Mouse (Mus musculus) liver, postnatal 0 days (tissue): ENCODE results near the gene Crybb2. TPM values are rescaled to one million over a fixed set of nuclear protein-coding genes. Genes with fewer than 3 reads are reported as not detected.
A peak's percentile ranks its signal among the peaks of the same experiment; 100 is the strongest.

Source experiments
- ATAC-seq: fragments of 200-750 bp; cut with Nextera tagmentation; 2 replicates; pipeline ENCODE4 v1.8.0; 2017; ENCODE audit warnings: mild to moderate bottlenecking, moderate library complexity
- DNase-seq: peaks from one replicate; pipeline ENCODE4 v3.0.0-alpha.2; 2016
- H3K27ac ChIP-seq: fragments of 300-500 bp; sonication (generic); 2 replicates; pipeline ENCODE4 v1.5.1; 2014; ENCODE audit warnings: antibody characterized with exemption, moderate library complexity, mild to moderate bottlenecking, low read depth
- H3K27me3 ChIP-seq: fragments of 300-500 bp; sonication (generic); 2 replicates; pipeline ENCODE4 v1.6.1; 2014; ENCODE audit warnings: low read length, control low read depth, mixed read lengths; ENCODE audit not compliant: insufficient read depth
- H3K36me3 ChIP-seq: fragments of 300-500 bp; sonication (generic); replicated peaks from 2 replicates; pipeline ENCODE4 v1.6.1; 2014; ENCODE audit warnings: mild to moderate bottlenecking, control low read depth, low read length, moderate library complexity, mixed read lengths; ENCODE audit not compliant: insufficient read depth
- H3K4me1 ChIP-seq: fragments of 300-500 bp; sonication (generic); 2 replicates; pipeline ENCODE4 v1.6.1; 2014; ENCODE audit warnings: antibody characterized with exemption, mild to moderate bottlenecking, control low read depth; ENCODE audit not compliant: insufficient read depth
- H3K4me2 ChIP-seq: fragments of 300-500 bp; sonication (generic); 2 replicates; pipeline ENCODE4 v1.6.1; 2014; ENCODE audit warnings: low read depth, mild to moderate bottlenecking, low read length, moderate library complexity, mixed read lengths
- H3K4me3 ChIP-seq: fragments of 300-500 bp; sonication (generic); 2 replicates; pipeline ENCODE4 v1.5.1; 2014; ENCODE audit warnings: low read depth, low read length
- H3K9ac ChIP-seq: fragments of 300-500 bp; sonication (generic); replicated peaks from 2 replicates; pipeline ENCODE4 v1.6.1; 2014; ENCODE audit warnings: mild to moderate bottlenecking, moderate library complexity
- H3K9me3 ChIP-seq: fragments of 300-500 bp; sonication (generic); 2 replicates; pipeline ENCODE4 v1.6.1; 2016; ENCODE audit warnings: mild to moderate bottlenecking, control low read depth, low read length, mixed read lengths
- CTCF ChIP-seq: sonication (generic); IDR thresholded peaks from 2 replicates; pipeline ENCODE4 v1.5.1; 2016; ENCODE audit warnings: antibody characterized with exemption, low read depth
- EP300 ChIP-seq: IDR thresholded peaks from 2 replicates; pipeline ENCODE4 v1.6.1; 2016; ENCODE audit warnings: antibody characterized with exemption, low read depth, mild to moderate bottlenecking
- WGBS: fragments of 180-500 bp; shearing (Covaris S2); extraction: QIAGEN DNeasy Blood & Tissue Kit; methylation state at CpG from one replicate; pipeline ENCODE4 v1.1.7; 2014; ENCODE audit not compliant: insufficient replicate concordance; 5-methylcytosine and 5-hydroxymethylcytosine counted together
- polyA plus RNA-seq: library from polyadenylated mRNA; unstranded; fragments of >200 nt; fragmentation: Nextera tagmentation; extraction: Ambion mirVana; gene quantifications from 2 replicates; pipeline ENCODE4 v1.2.1, GENCODE M21; 2015

Gene Crybb2
- polyA plus RNA-seq, 1 experiment from 2014 or later: not detected

DNA sequence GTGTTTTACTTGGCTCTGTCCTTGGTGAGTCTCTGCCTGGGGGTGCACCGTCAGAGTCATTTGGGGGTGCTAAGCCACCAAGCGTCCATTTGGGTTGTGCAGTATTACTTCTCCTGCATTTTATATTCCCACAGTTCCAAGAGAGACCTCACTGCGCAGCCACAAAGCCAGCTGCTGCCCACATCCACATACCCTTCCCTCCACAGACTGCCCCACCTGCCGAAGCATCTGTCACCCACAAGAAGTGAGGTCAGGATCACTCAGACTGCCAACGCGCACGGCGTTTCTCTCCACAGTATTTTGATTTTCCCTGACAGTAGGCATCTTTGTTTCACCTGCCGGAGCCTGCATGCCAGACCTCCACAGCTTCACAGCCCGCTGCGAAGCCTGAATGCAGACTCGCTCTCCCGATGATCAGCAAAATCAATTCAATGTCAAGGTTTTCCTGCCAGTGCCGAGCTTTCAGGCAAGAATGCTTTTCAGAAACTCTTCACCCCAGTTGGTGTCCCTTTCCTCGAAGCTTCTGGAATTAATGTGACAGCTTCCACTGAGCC is 38.6 kb downstream of the Crybb2 start:
- ATAC-seq: no peak
- H3K9ac ChIP-seq: no peak overlapping the region
- TF ChIP-seq EP300 (no peak), CTCF (no peak)
- H3K27ac ChIP-seq: no peak overlapping the region
- no peak for DNase-seq
- H3K4me2 ChIP-seq: no peak overlapping the region
- H3K27me3 ChIP-seq: no peaks in the 10 kb centered on the region
- H3K9me3 ChIP-seq: no peaks in the 10 kb centered on the region
- H3K4me1 ChIP-seq: peaks cover 13% of the 10 kb centered on the region
- 65% methylated on average over 15 of the region's 15 CpGs for WGBS
- no peak overlapping the region for H3K4me3 ChIP-seq
- no peaks in the 10 kb centered on the region for H3K36me3 ChIP-seq

DNA sequence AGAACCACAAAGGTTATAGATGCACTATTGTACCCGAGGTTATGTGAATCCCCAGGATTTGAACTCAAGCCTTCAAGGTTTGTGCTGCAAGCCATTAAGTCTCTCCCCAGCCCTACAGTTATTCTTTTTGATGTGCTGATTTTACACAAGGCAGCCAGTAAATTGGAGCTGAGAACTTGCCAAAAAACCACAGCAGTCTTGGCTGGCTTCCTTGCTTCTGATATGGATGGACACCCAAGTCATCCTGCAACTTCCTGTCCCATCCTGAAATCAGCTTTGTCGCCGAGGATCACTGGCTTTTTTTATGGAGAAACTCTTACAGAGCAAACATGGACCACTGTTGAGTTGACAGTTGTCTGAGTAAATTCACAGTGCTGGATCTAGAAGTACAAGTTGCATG is 39.8 kb downstream of the Crybb2 start:
- no peak for TF ChIP-seq CTCF
- TF ChIP-seq EP300: no peak
- Histone ChIP-seq H3K9me3 (no peaks in the 10 kb centered on the region), H3K27me3 (no peaks in the 10 kb centered on the region), H3K9ac (no peak overlapping the region), H3K36me3 (no peaks in the 10 kb centered on the region), H3K4me1 (peaks cover 4% of the 10 kb centered on the region), H3K27ac (no peak overlapping the region), H3K4me2 (no peak overlapping the region), H3K4me3 (no peak overlapping the region)
- WGBS: 57% methylated on average over 3 of the region's 3 CpGs
- DNase-seq (no peak), ATAC-seq (no peak)

DNA sequence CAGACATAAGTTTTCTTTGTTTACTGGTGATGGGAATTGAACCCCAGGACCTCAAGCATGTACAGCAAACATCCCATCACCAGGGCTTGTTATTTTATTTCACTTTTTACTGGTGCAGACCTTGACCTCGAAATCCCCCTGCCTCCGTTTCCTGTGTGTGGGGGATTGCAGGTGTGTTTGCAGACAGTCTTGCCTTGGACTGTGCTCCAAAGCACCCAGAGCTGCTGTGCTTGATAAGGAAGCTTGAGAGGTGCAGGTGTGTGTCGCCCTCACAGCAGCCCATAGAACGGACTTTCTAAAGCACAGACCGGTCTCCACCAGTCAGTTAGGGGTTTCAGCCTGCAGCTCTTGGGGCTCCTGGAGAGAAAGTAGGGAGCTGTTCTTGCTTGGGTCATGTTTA is 43.2 kb downstream of the Crybb2 start:
- DNase-seq: no peak
- H3K4me1 ChIP-seq: peaks cover 4% of the 10 kb centered on the region; the same call in 1 of the 2 replicates
- TF ChIP-seq CTCF (no peak), EP300 (no peak)
- no peak overlapping the region for H3K27ac ChIP-seq
- H3K36me3 ChIP-seq: no peaks in the 10 kb centered on the region
- H3K4me2 ChIP-seq: no peak overlapping the region
- no peak overlapping the region for H3K9ac ChIP-seq
- H3K4me3 ChIP-seq: no peak overlapping the region
- H3K9me3 ChIP-seq: no peaks in the 10 kb centered on the region
- no peak for ATAC-seq
- 54% methylated on average over 5 of the region's 5 CpGs for WGBS
- H3K27me3 ChIP-seq: no peaks in the 10 kb centered on the region

DNA sequence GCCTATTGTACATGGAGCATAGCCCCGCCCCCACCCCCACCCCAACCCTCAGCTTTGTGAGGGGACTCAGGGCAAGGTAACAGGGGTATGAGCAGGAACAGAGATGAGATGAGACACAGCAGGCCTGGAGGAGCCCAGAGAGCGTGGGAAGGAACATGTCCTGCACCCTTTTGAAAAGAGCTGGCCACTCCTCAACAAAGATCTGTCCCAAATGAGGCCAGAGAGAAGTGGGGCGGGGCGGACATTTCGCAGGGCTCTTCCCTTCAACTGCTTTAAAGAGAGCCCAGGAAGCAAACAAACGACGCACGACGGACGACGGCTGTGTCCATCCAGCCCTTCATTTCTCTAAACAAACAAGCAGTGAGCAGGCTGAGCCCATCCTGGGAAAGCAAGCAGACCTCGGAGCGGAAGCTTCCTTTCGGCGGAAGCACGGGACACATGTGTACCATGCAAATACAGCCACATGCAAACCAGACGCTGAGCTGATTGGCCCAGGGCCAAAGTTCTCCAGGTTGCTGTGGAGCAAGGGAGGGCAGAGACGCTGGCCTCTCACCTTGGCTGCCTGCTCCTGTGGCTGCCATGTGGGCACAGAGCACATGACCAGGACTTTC is 45.7 kb downstream of the Crybb2 start:
- DNase-seq (peak; percentile 86), ATAC-seq (peak; percentile 97)
- Histone ChIP-seq H3K4me3 (no peak overlapping the region), H3K27me3 (no peaks in the 10 kb centered on the region), H3K4me1 (peaks cover 4% of the 10 kb centered on the region; the same call in 1 of the 2 replicates), H3K36me3 (no peaks in the 10 kb centered on the region), H3K27ac (peak overlapping the region; percentile 78), H3K9ac (no peak overlapping the region; the same call in 1 of the 2 replicates), H3K4me2 (peak overlapping the region; percentile 33), H3K9me3 (no peaks in the 10 kb centered on the region)
- WGBS: 25% methylated on average over 18 of the region's 18 CpGs
- no peak for TF ChIP-seq CTCF

DNA sequence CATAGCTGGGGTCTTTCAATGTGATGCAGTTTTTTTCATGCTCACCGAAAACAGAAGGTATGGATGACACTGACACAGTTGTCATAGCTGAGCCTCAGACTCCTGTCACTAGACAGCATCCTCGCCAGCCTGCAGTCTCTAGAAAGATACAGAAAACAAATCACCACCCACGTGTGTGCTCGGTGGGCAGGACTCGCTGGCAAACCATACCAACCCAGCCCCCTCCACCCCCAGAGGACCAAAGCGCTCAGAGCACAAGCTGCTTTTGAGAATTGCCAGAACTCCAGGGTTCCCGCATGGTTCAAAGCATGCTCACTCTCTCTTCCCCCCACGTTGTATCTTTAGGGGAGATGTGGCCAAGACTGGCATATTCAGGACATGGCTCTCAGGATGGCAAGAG is 51.7 kb downstream of the Crybb2 start:
- WGBS: 68% methylated on average over 8 of the region's 8 CpGs
- Histone ChIP-seq H3K4me2 (no peak overlapping the region), H3K4me1 (peaks cover 22% of the 10 kb centered on the region), H3K27ac (no peak overlapping the region), H3K4me3 (no peak overlapping the region), H3K27me3 (no peaks in the 10 kb centered on the region), H3K36me3 (no peaks in the 10 kb centered on the region), H3K9ac (no peak overlapping the region), H3K9me3 (no peaks in the 10 kb centered on the region)
- no peak for DNase-seq
- TF ChIP-seq EP300 (no peak), CTCF (no peak)
- ATAC-seq: no peak

DNA sequence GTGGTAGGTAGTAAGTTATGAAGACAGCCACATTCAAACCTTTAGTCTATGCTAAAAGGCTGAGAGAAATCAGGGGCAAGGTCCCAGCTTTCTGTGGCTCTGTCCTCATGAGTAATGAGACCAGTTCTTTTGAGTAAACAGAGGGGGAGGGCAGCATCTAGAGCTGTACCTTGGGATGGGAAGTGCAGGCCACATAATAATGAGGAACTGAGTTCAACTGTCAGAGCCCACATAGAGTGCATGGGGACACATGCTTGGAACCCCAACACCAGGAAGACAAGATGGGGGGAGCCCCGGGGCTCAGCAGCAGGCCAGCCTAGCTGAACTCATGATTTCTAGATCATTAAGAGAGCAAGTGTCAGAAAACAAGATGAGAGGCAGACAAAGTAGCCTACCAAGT is 52.9 kb downstream of the Crybb2 start:
- 68% methylated on average over 1 of the region's 1 CpGs for WGBS
- no peaks in the 10 kb centered on the region for H3K36me3 ChIP-seq
- peaks cover 22% of the 10 kb centered on the region for H3K4me1 ChIP-seq
- no peak for DNase-seq
- H3K27ac ChIP-seq: no peak overlapping the region
- TF ChIP-seq CTCF (no peak), EP300 (no peak)
- no peak overlapping the region for H3K4me3 ChIP-seq
- ATAC-seq: no peak
- H3K9ac ChIP-seq: no peak overlapping the region
- no peaks in the 10 kb centered on the region for H3K27me3 ChIP-seq
- H3K4me2 ChIP-seq: no peak overlapping the region
- H3K9me3 ChIP-seq: no peaks in the 10 kb centered on the region
